Mouse (Mus musculus) WW6 (cell line): ENCODE measurements around the gene Gm5483.
"Not testable (repeated sequence)": the region's sequence is repeated elsewhere in the genome, so short reads cannot be mapped to it uniquely, and the experiment has no call there.

Source experiments
- DNase-seq: peaks from one replicate; pipeline ENCODE4 v3.0.0-alpha.2; 2013; ENCODE audit warnings: low read depth, low spot score

The Gm5483 gene

GRCm38 (mm10) chr16:36183912-36184311 lies at the start of gene Gm5483:
Gene Gm5483 (plus strand): TSS chr16:36184212.
- DNase-seq, result not testable (repeated sequence)

- DNase-seq, result no peak
Measured at GRCm38 (mm10) chr16:36138201-36138600, 45.8 kb upstream of the Gm5483 start.

GRCm38 (mm10) chr16:36156402-36156975 lies 27.5 kb upstream of the Gm5483 start, which contains the start of gene Stfa2l1:
Gene Stfa2l1 (plus strand): TSS chr16:36156811.
- DNase-seq, result no peak

GRCm38 (mm10) chr16:36167841-36168240 lies 16.2 kb upstream of the Gm5483 start:
- not testable (repeated sequence) for DNase-seq

GRCm38 (mm10) chr16:36176108-36176507 lies 7.9 kb upstream of the Gm5483 start:
- no peak for DNase-seq

- DNase-seq, result no peak
Measured at GRCm38 (mm10) chr16:36179910-36180309, 4.1 kb upstream of the Gm5483 start.

GRCm38 (mm10) chr16:36199226-36199625 lies 15.2 kb downstream of the Gm5483 start:
- no peak for DNase-seq

- DNase-seq, result no peak
Measured at GRCm38 (mm10) chr16:36203846-36204245, 19.8 kb downstream of the Gm5483 start.

- DNase-seq, result not testable (repeated sequence)
Measured at GRCm38 (mm10) chr16:36205684-36206083, 21.7 kb downstream of the Gm5483 start.

- DNase-seq, result no peak
Measured at GRCm38 (mm10) chr16:36209967-36210453, 26.0 kb downstream of the Gm5483 start, which contains the start of gene Gm5416. Gene Gm5416 (plus strand): TSS chr16:36210403.

- not testable (repeated sequence) for DNase-seq
Measured at GRCm38 (mm10) chr16:36221168-36221567, 37.2 kb downstream of the Gm5483 start, which contains the start of gene 2010005H15Rik. Gene 2010005H15Rik (plus strand): TSS chr16:36221468.
